In genomic region chr13:4129100-4129499, GRCm38 (mm10) we compare ENCODE assay signal across 9 mouse cellular contexts. TPM values are rescaled to one million over a fixed set of nuclear protein-coding genes. Genes with fewer than 3 reads are reported as not detected.
DNase-seq lines count a peak whose midpoint lies in the region; ATAC-seq lines count a peak whose summit lies in the region.
"Had no signal": no experiment of that assay in that cellular context is flagged by ENCODE, and none has a peak within 500 bp of the region (broad histone marks: within the 10 kb centered on the region; RNA-seq: fewer than 3 reads in every experiment).

No protein-coding gene starts in this region.

- no peaks in the 10 kb centered on the region for H3K9me3 ChIP-seq in forebrain, embryonic 11.5 days (ENCODE audit: control insufficient read depth, low read length)
- peaks cover 2% of the 10 kb centered on the region; the same call in 1 of the 2 replicates for H3K9me3 ChIP-seq in forebrain, embryonic 13.5 days (replicated peaks)
- no peaks in the 10 kb centered on the region for H3K9me3 ChIP-seq in neural tube, embryonic 15.5 days (replicated peaks)
- H3K9me3 ChIP-seq in embryonic facial prominence, embryonic 10.5 days: peaks cover 4% of the 10 kb centered on the region; the same call in 1 of the 2 replicates
- no peaks in the 10 kb centered on the region for H3K9me3 ChIP-seq in neural tube, embryonic 14.5 days (ENCODE audit: control insufficient read depth, low read length)

- H3K36me3 ChIP-seq in forebrain, embryonic 11.5 days (ENCODE audit: control insufficient read depth, insufficient read depth, low read length): no peaks in the 10 kb centered on the region
- H3K36me3 ChIP-seq in forebrain, embryonic 13.5 days (ENCODE audit: poor library complexity, severe bottlenecking): no peaks in the 10 kb centered on the region
- H3K36me3 ChIP-seq in neural tube, embryonic 15.5 days: no peaks in the 10 kb centered on the region
- no peaks in the 10 kb centered on the region for H3K36me3 ChIP-seq in embryonic facial prominence, embryonic 10.5 days (replicated peaks)
- H3K36me3 ChIP-seq in neural tube, embryonic 14.5 days (ENCODE audit: control insufficient read depth, insufficient read depth, low read length): no peaks in the 10 kb centered on the region
- H3K36me3 ChIP-seq: heart, embryonic 13.5 days had no signal

- H3K27ac ChIP-seq in forebrain, embryonic 11.5 days (ENCODE audit: low read depth, low read length): no peak overlapping the region
- H3K27ac ChIP-seq in forebrain, embryonic 13.5 days: no peak overlapping the region
- H3K27ac ChIP-seq in neural tube, embryonic 15.5 days (replicated peaks): no peak overlapping the region
- H3K27ac ChIP-seq in embryonic facial prominence, embryonic 10.5 days (replicated peaks): no peak overlapping the region
- no peak overlapping the region for H3K27ac ChIP-seq in neural tube, embryonic 14.5 days (ENCODE audit: low read depth, low read length)
- H3K27ac ChIP-seq: heart, embryonic 13.5 days had no signal

- WGBS in forebrain, embryonic 11.5 days: 52% methylated on average over 5 of the region's 5 CpGs
- WGBS in forebrain, embryonic 13.5 days: 46% methylated on average over 5 of the region's 5 CpGs
- 44% methylated on average over 5 of the region's 5 CpGs for WGBS in neural tube, embryonic 15.5 days
- 46% methylated on average over 5 of the region's 5 CpGs for WGBS in embryonic facial prominence, embryonic 10.5 days
- WGBS in neural tube, embryonic 14.5 days: 42% methylated on average over 5 of the region's 5 CpGs

- H3K4me3 ChIP-seq in forebrain, embryonic 11.5 days (ENCODE audit: low read depth, low read length): no peak overlapping the region
- H3K4me3 ChIP-seq in forebrain, embryonic 13.5 days: no peak overlapping the region
- H3K4me3 ChIP-seq in neural tube, embryonic 15.5 days (replicated peaks): no peak overlapping the region
- no peak overlapping the region for H3K4me3 ChIP-seq in embryonic facial prominence, embryonic 10.5 days
- no peak overlapping the region for H3K4me3 ChIP-seq in neural tube, embryonic 14.5 days (ENCODE audit: low read depth, low read length)
- H3K4me3 ChIP-seq: heart, embryonic 13.5 days had no signal

- no peak overlapping the region for H3K9ac ChIP-seq in forebrain, embryonic 11.5 days (ENCODE audit: low read length)
- no peak overlapping the region for H3K9ac ChIP-seq in forebrain, embryonic 13.5 days
- no peak overlapping the region for H3K9ac ChIP-seq in neural tube, embryonic 15.5 days (replicated peaks)
- no peak overlapping the region for H3K9ac ChIP-seq in neural tube, embryonic 14.5 days (replicated peaks; ENCODE audit: low read depth, low read length)
- H3K9ac ChIP-seq: heart, embryonic 13.5 days had no signal

- no peaks in the 10 kb centered on the region for H3K27me3 ChIP-seq in forebrain, embryonic 11.5 days (ENCODE audit: control insufficient read depth, insufficient read depth, low read length)
- H3K27me3 ChIP-seq in forebrain, embryonic 13.5 days: no peaks in the 10 kb centered on the region
- no peaks in the 10 kb centered on the region for H3K27me3 ChIP-seq in neural tube, embryonic 15.5 days (replicated peaks)
- no peaks in the 10 kb centered on the region for H3K27me3 ChIP-seq in embryonic facial prominence, embryonic 10.5 days (replicated peaks; ENCODE audit: low read depth, poor library complexity, severe bottlenecking)
- H3K27me3 ChIP-seq in neural tube, embryonic 14.5 days (ENCODE audit: control insufficient read depth, insufficient read depth, low read length): no peaks in the 10 kb centered on the region
- H3K27me3 ChIP-seq: heart, embryonic 13.5 days had no signal

- DNase-seq in forebrain, embryonic 11.5 days (ENCODE audit: low spot score): no peak
- peak; percentile 13 for DNase-seq in neural tube, embryonic 10.5 days (ENCODE audit: extremely low spot score, low spot score)
- DNase-seq in embryonic facial prominence, embryonic 10.5 days (ENCODE audit: low spot score): peak; percentile 19
- DNase-seq in kidney, postnatal 25 days: peak; percentile 35 to 47
- no peak for DNase-seq in spleen, postnatal 14 days (ENCODE audit: low spot score in 2 of 2)

- H3K4me1 ChIP-seq in forebrain, embryonic 11.5 days (replicated peaks; ENCODE audit: control insufficient read depth, insufficient read depth, low read length): no peaks in the 10 kb centered on the region
- H3K4me1 ChIP-seq in forebrain, embryonic 13.5 days: no peaks in the 10 kb centered on the region
- no peaks in the 10 kb centered on the region for H3K4me1 ChIP-seq in neural tube, embryonic 15.5 days
- H3K4me1 ChIP-seq in embryonic facial prominence, embryonic 10.5 days: no peaks in the 10 kb centered on the region
- H3K4me1 ChIP-seq in neural tube, embryonic 14.5 days (ENCODE audit: control insufficient read depth, insufficient read depth, low read length): no peaks in the 10 kb centered on the region
- H3K4me1 ChIP-seq: heart, embryonic 13.5 days had no signal

- ATAC-seq in forebrain, embryonic 11.5 days (replicated peaks; ENCODE audit: low FRiP score): peak; percentile 53; the same call in 1 of the 2 replicates
- no peak for ATAC-seq in forebrain, embryonic 13.5 days
- no peak for ATAC-seq in neural tube, embryonic 15.5 days (ENCODE audit: low FRiP score)
- peak; percentile 51; the same call in 1 of the 2 replicates for ATAC-seq in neural tube, embryonic 14.5 days (ENCODE audit: low read depth)

- H3K4me2 ChIP-seq in forebrain, embryonic 11.5 days (ENCODE audit: low read depth, low read length, severe bottlenecking): no peak overlapping the region
- H3K4me2 ChIP-seq in forebrain, embryonic 13.5 days: no peak overlapping the region
- H3K4me2 ChIP-seq in neural tube, embryonic 15.5 days: no peak overlapping the region
- H3K4me2 ChIP-seq in neural tube, embryonic 14.5 days (ENCODE audit: low read depth, low read length): no peak overlapping the region
- H3K4me2 ChIP-seq: heart, embryonic 13.5 days had no signal

RNA-seq across cellular contexts. Expression of gene Akr1c18, which starts 21.4 kb away (rescaled TPM):
- not detected in 2 replicates for polyA plus RNA-seq in forebrain, embryonic 11.5 days (2014; fragmentation: Nextera tagmentation; extraction: Ambion mirVana)
- 0.27 TPM in 1 of 2 replicates, not detected in the other for polyA plus RNA-seq in forebrain, embryonic 13.5 days (2015; fragmentation: Nextera tagmentation; extraction: Ambion mirVana)
- polyA plus RNA-seq in neural tube, embryonic 15.5 days (2015; fragmentation: Nextera tagmentation; extraction: Ambion mirVana): 0.27 TPM in 1 of 2 replicates, not detected in the other
- not detected in 2 replicates for polyA plus RNA-seq in embryonic facial prominence, embryonic 10.5 days (2016; fragmentation: Nextera tagmentation; extraction: Ambion mirVana)
- polyA plus RNA-seq in neural tube, embryonic 14.5 days (2014; fragmentation: Nextera tagmentation; extraction: Ambion mirVana): 0.17 TPM in 1 of 2 replicates, not detected in the other
- polyA plus RNA-seq: heart, embryonic 13.5 days had no signal

Comparison
In these comparisons a context has a peak if more than half of its experiments do, and no peak if none do; other contexts are left out.
1. ATAC-seq: peak in forebrain, embryonic 11.5 days (single experiment) and neural tube, embryonic 14.5 days (single experiment); none in forebrain, embryonic 13.5 days (single experiment) and neural tube, embryonic 15.5 days (single experiment).
2. DNase-seq: peak in neural tube, embryonic 10.5 days (single experiment), embryonic facial prominence, embryonic 10.5 days (single experiment) and kidney, postnatal 25 days (2 of 2); none in forebrain, embryonic 11.5 days (single experiment) and spleen, postnatal 14 days (0 of 2).